Comparison of ENCODE assay signal across 12 mouse cellular contexts in genomic region chr11:33142801-33143200, GRCm38 (mm10). TPM values are rescaled to one million over a fixed set of nuclear protein-coding genes. Genes with fewer than 3 reads are reported as not detected.
A peak's percentile ranks its signal among the peaks of the same experiment; 100 is the strongest.
DNase-seq lines count a peak whose midpoint lies in the region; ATAC-seq and TF ChIP-seq lines count a peak whose summit lies in the region.
"Had no signal": no experiment of that assay in that cellular context is flagged by ENCODE, and none has a peak within 500 bp of the region (broad histone marks: within the 10 kb centered on the region; RNA-seq: fewer than 3 reads in every experiment).

No protein-coding gene starts in this region.

- H3K36me3 ChIP-seq in heart, postnatal 0 days (replicated peaks; ENCODE audit: control insufficient read depth, insufficient read depth, low read length): no peaks in the 10 kb centered on the region
- no peaks in the 10 kb centered on the region for H3K36me3 ChIP-seq in midbrain, postnatal 0 days (ENCODE audit: insufficient read depth, low read length)
- no peaks in the 10 kb centered on the region for H3K36me3 ChIP-seq in midbrain, embryonic 13.5 days
- H3K36me3 ChIP-seq: midbrain, embryonic 12.5 days; neural tube, embryonic 12.5 days had no signal

- peaks cover 39% of the 10 kb centered on the region for H3K4me1 ChIP-seq in heart, postnatal 0 days (ENCODE audit: control insufficient read depth, insufficient read depth)
- H3K4me1 ChIP-seq in midbrain, postnatal 0 days (ENCODE audit: insufficient read depth, low read length): 0 out of 2 replicates have a peak, but pooled peaks cover 6% of the 10 kb centered on the region
- peaks cover 38% of the 10 kb centered on the region for H3K4me1 ChIP-seq in midbrain, embryonic 13.5 days (replicated peaks)

- H3K9ac ChIP-seq in heart, postnatal 0 days (replicated peaks; ENCODE audit: low read depth, low read length): no peak overlapping the region
- H3K9ac ChIP-seq in midbrain, postnatal 0 days (replicated peaks; ENCODE audit: low read length, poor library complexity, severe bottlenecking): no peak overlapping the region
- no peak overlapping the region for H3K9ac ChIP-seq in midbrain, embryonic 13.5 days (replicated peaks)
- H3K9ac ChIP-seq: midbrain, embryonic 12.5 days; neural tube, embryonic 12.5 days had no signal

- no peak overlapping the region for H3K4me3 ChIP-seq in heart, postnatal 0 days (ENCODE audit: low read depth, low read length)
- H3K4me3 ChIP-seq in midbrain, postnatal 0 days (ENCODE audit: low read depth, low read length): no peak overlapping the region
- H3K4me3 ChIP-seq in midbrain, embryonic 13.5 days (replicated peaks): no peak overlapping the region
- H3K4me3 ChIP-seq: heart, adult 2 months; midbrain, embryonic 12.5 days; neural tube, embryonic 12.5 days had no signal

- TF ChIP-seq EP300 in heart, postnatal 0 days (IDR thresholded peaks at IDR 0.05; ENCODE audit: low read depth): peak; percentile 70; the same call in 1 of the 2 replicates

- ATAC-seq in heart, postnatal 0 days (ENCODE audit: insufficient read depth, low read depth): peak; percentile 54
- no peak for ATAC-seq in midbrain, postnatal 0 days (ENCODE audit: low FRiP score)
- ATAC-seq in midbrain, embryonic 13.5 days: no peak

- 40% methylated on average over 1 of the region's 1 CpGs for WGBS in heart, postnatal 0 days
- 85% methylated on average over 1 of the region's 1 CpGs for WGBS in midbrain, postnatal 0 days
- WGBS in midbrain, embryonic 13.5 days: 75% methylated on average over 1 of the region's 1 CpGs

- peak; percentile 26 for DNase-seq in ovary, adult 18-20 months (ENCODE audit: low spot score)
- DNase-seq in ovary, postnatal 10 days (ENCODE audit: low spot score): no peak
- peak; percentile 29 for DNase-seq in adrenal gland, postnatal 25 days
- peak; percentile 89 for DNase-seq in heart, postnatal 0 days (ENCODE audit: low spot score)
- peak; percentile 64 for DNase-seq in lung, postnatal 36 days
- no peak for DNase-seq in midbrain, postnatal 0 days (ENCODE audit: low spot score)
- DNase-seq: kidney, postnatal 25 days had no signal

- H3K27ac ChIP-seq in heart, postnatal 0 days (ENCODE audit: low read depth): peak overlapping the region; percentile 91
- H3K27ac ChIP-seq in midbrain, postnatal 0 days (ENCODE audit: low read depth, low read length): no peak overlapping the region
- H3K27ac ChIP-seq in midbrain, embryonic 13.5 days: no peak overlapping the region
- H3K27ac ChIP-seq: heart, adult 2 months; midbrain, embryonic 12.5 days; neural tube, embryonic 12.5 days had no signal

- no peak for TF ChIP-seq CTCF in heart, postnatal 0 days (IDR thresholded peaks at IDR 0.05; ENCODE audit: low read depth)
- no peak for TF ChIP-seq CTCF in midbrain, postnatal 0 days (IDR thresholded peaks at IDR 0.05)

- H3K4me2 ChIP-seq in heart, postnatal 0 days (ENCODE audit: low read depth, low read length): peak overlapping the region; percentile 24
- no peak overlapping the region for H3K4me2 ChIP-seq in midbrain, postnatal 0 days (ENCODE audit: low read depth, low read length, poor library complexity, severe bottlenecking)
- H3K4me2 ChIP-seq in midbrain, embryonic 13.5 days (replicated peaks): no peak overlapping the region
- H3K4me2 ChIP-seq: midbrain, embryonic 12.5 days; neural tube, embryonic 12.5 days had no signal

- no peaks in the 10 kb centered on the region for H3K27me3 ChIP-seq in heart, postnatal 0 days (ENCODE audit: control insufficient read depth, insufficient read depth, low read length)
- peaks cover 16% of the 10 kb centered on the region; the same call in 1 of the 2 replicates for H3K27me3 ChIP-seq in midbrain, postnatal 0 days (ENCODE audit: insufficient read depth, low read length)
- peaks cover 39% of the 10 kb centered on the region for H3K27me3 ChIP-seq in midbrain, embryonic 13.5 days

- H3K9me3 ChIP-seq in heart, postnatal 0 days (replicated peaks; ENCODE audit: control insufficient read depth, low read length): no peaks in the 10 kb centered on the region
- H3K9me3 ChIP-seq in midbrain, postnatal 0 days (ENCODE audit: low read length): no peaks in the 10 kb centered on the region
- no peaks in the 10 kb centered on the region for H3K9me3 ChIP-seq in midbrain, embryonic 13.5 days
- H3K9me3 ChIP-seq: midbrain, embryonic 12.5 days; neural tube, embryonic 12.5 days had no signal

RNA-seq across cellular contexts. Expression of gene Fgf18, which starts 4.4 kb away (rescaled TPM):
- total RNA-seq in adrenal gland, postnatal 25 days (2021): 0.79 and 1.6 TPM in 2 replicates
- 2.8 and 10.5 TPM in 2 replicates for total RNA-seq in heart, postnatal 0 days (2014; rRNA removed; ENCODE audit: low replicate concordance)
- polyA plus RNA-seq in heart, postnatal 0 days (2015; fragmentation: Nextera tagmentation; extraction: Ambion mirVana): 10.7 and 10.8 TPM in 2 replicates
- 6.7 and 10.8 TPM in 2 replicates for total RNA-seq in midbrain, postnatal 0 days (2014; rRNA removed)
- 6.5 and 7.7 TPM in 2 replicates for polyA plus RNA-seq in midbrain, postnatal 0 days (2015; fragmentation: Nextera tagmentation; extraction: Ambion mirVana)
- polyA plus RNA-seq in midbrain, embryonic 13.5 days (2015; fragmentation: Nextera tagmentation; extraction: Ambion mirVana): 3.5 and 3.6 TPM in 2 replicates
- total RNA-seq: liver, adult 2 months had no signal
- polyA plus RNA-seq: liver, adult 2 months had no signal

RNA-seq across cellular contexts. Expression of gene Npm1, which starts 20.2 kb away (rescaled TPM):
- total RNA-seq in adrenal gland, postnatal 25 days (2021): 285 and 327 TPM in 2 replicates
- total RNA-seq in heart, postnatal 0 days (2014; rRNA removed; ENCODE audit: low replicate concordance): 156 and 179 TPM in 2 replicates
- polyA plus RNA-seq in heart, postnatal 0 days (2015; fragmentation: Nextera tagmentation; extraction: Ambion mirVana): 254 and 259 TPM in 2 replicates
- 303 and 313 TPM in 2 replicates for total RNA-seq in midbrain, postnatal 0 days (2014; rRNA removed)
- 321 and 334 TPM in 2 replicates for polyA plus RNA-seq in midbrain, postnatal 0 days (2015; fragmentation: Nextera tagmentation; extraction: Ambion mirVana)
- 592 and 605 TPM in 2 replicates for polyA plus RNA-seq in midbrain, embryonic 13.5 days (2015; fragmentation: Nextera tagmentation; extraction: Ambion mirVana)

Comparison
In these comparisons a context has a peak if more than half of its experiments do, and no peak if none do; other contexts are left out.
1. DNase-seq: peak in ovary, adult 18-20 months (single experiment), adrenal gland, postnatal 25 days (single experiment), heart, postnatal 0 days (single experiment) and lung, postnatal 36 days (single experiment); none in ovary, postnatal 10 days (single experiment) and midbrain, postnatal 0 days (single experiment).